Comparison of ENCODE assay signal across 8 mouse cellular contexts in the genomic region with DNA sequence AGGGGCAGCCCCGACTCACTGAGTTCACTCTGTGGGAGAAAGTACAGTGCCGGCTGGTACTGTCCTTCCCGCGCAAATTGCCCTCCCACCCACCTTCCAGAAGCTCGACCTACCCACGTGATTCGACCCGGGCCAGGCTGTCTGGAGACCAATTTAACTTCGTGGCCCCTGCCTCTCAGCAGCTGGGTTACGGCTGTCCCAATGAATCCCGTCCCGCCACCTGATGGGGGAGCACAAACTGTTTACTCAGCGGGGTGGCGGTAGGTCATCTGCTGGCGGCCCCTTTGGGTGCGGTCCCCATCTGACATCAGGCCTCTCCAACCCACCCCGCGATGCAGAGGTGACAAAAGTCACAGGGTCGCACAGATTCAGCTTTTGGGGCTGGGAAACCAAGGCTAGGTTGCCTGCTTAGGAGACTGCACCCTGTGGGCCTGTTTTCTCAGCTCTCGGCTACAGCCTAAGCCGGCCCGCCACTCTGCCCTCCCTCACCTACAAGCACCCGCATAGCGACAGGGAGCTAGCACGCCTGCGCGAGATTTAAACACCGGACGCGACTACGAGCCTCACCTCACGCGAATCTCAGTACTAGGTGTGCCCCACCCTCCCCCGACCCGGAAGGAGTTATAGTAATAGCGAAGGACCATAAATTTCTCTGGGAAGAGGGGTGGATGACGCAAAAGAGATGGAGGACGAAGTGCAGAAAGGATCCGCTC. TPM values are rescaled to one million over a fixed set of nuclear protein-coding genes. Genes with fewer than 3 reads are reported as not detected.
DNase-seq lines count a peak whose midpoint lies in the region; ATAC-seq and TF ChIP-seq lines count a peak whose summit lies in the region.

Sdr39u1 (minus strand) TSS at position 593 of the 713 bp plus-strand sequence.

- no peak for TF ChIP-seq CTCF in liver, adult 2 months (IDR thresholded peaks at IDR 0.05; ENCODE audit: low read depth, low read length)

- peak; percentile 89 for ATAC-seq in forebrain, embryonic 11.5 days (replicated peaks; ENCODE audit: low FRiP score)
- peak; percentile 87 for ATAC-seq in heart, embryonic 14.5 days (ENCODE audit: insufficient number of reproducible peaks, insufficient read depth, low FRiP score, low read depth)
- peak; percentile 79 for ATAC-seq in monocyte, adult 5-6 weeks (replicated peaks; ENCODE audit: insufficient number of reproducible peaks, low FRiP score, low TSS enrichment, poor library complexity, severe bottlenecking)

- peak; percentile 61; the same call in 1 of the 2 replicates for TF ChIP-seq POLR2A in liver, adult 2 months (IDR thresholded peaks at IDR 0.05; ENCODE audit: extremely low read depth, insufficient read depth, low read length)

- peak within 1 kb of the TSS; percentile 68 for H3K9ac ChIP-seq in forebrain, embryonic 11.5 days (ENCODE audit: low read length)
- H3K9ac ChIP-seq in heart, embryonic 14.5 days (ENCODE audit: low read length), result peak within 1 kb of the TSS; percentile 75
- H3K9ac ChIP-seq in liver, adult 2 months (ENCODE audit: low read depth, low read length), result peak within 1 kb of the TSS; percentile 74

- peak within 1 kb of the TSS; percentile 40 for H3K4me3 ChIP-seq in forebrain, embryonic 11.5 days (ENCODE audit: low read depth, low read length)
- peak within 1 kb of the TSS; percentile 45 to 48 for H3K4me3 ChIP-seq in heart, embryonic 14.5 days (ENCODE audit: control insufficient read depth in 1 of 2, insufficient read depth in 1 of 2, low read depth in 1 of 2, low read length in 2 of 2)
- peak within 1 kb of the TSS; percentile 57 for H3K4me3 ChIP-seq in liver, adult 2 months (ENCODE audit: insufficient read depth, low read depth, low read length)

- H3K27ac ChIP-seq in forebrain, embryonic 11.5 days (ENCODE audit: low read depth, low read length), result no peak within 1 kb of the TSS
- H3K27ac ChIP-seq in heart, embryonic 14.5 days (replicated peaks in 1 of 2; ENCODE audit: control insufficient read depth in 1 of 2, insufficient read depth in 1 of 2, low read depth in 2 of 2, low read length in 2 of 2), result peak within 1 kb of the TSS; percentile 31 to 51
- H3K27ac ChIP-seq in liver, adult 2 months (replicated peaks; ENCODE audit: insufficient read depth, low read depth, low read length), result peak within 1 kb of the TSS; percentile 27

- peak; percentile 95 for DNase-seq in A20 (ENCODE audit: low read depth, low spot score)
- peak; percentile 89 for DNase-seq in brain, embryonic 18.5 days (ENCODE audit: low read depth, low spot score)
- peak; percentile 89 for DNase-seq in forebrain, embryonic 11.5 days (ENCODE audit: low spot score)
- peak; percentile 92 for DNase-seq in kidney, postnatal 10 days
- DNase-seq in liver, adult 2 months (ENCODE audit: extremely low read depth, low read depth, low spot score), result peak; percentile 65
- DNase-seq in spleen, postnatal 14 days (ENCODE audit: low spot score in 2 of 2), result peak; percentile 63 to 77

- no peaks in the 10 kb centered on the region for H3K79me2 ChIP-seq in liver, adult 2 months (ENCODE audit: control insufficient read depth, insufficient read depth, low read length)

- H3K9me3 ChIP-seq in forebrain, embryonic 11.5 days (ENCODE audit: control insufficient read depth, low read length), result no peaks in the 10 kb centered on the region
- no peaks in the 10 kb centered on the region for H3K9me3 ChIP-seq in heart, embryonic 14.5 days (ENCODE audit: control insufficient read depth, low read length)

- H3K27me3 ChIP-seq in forebrain, embryonic 11.5 days (ENCODE audit: control insufficient read depth, insufficient read depth, low read length), result no peaks in the 10 kb centered on the region
- H3K27me3 ChIP-seq in heart, embryonic 14.5 days (ENCODE audit: control insufficient read depth, insufficient read depth, low read length), result no peaks in the 10 kb centered on the region
- no peaks in the 10 kb centered on the region for H3K27me3 ChIP-seq in liver, adult 2 months (ENCODE audit: control insufficient read depth, insufficient read depth, low read length)

- H3K36me3 ChIP-seq in forebrain, embryonic 11.5 days (ENCODE audit: control insufficient read depth, insufficient read depth, low read length), result peaks cover 3% of the 10 kb centered on the region; the same call in 1 of the 2 replicates
- peaks cover 33% of the 10 kb centered on the region for H3K36me3 ChIP-seq in heart, embryonic 14.5 days (ENCODE audit: control insufficient read depth, insufficient read depth, low read length)
- H3K36me3 ChIP-seq in liver, adult 2 months (ENCODE audit: control insufficient read depth, insufficient read depth, low read length), result peaks cover 17% of the 10 kb centered on the region

- 6% methylated on average over 39 of the region's 39 CpGs for WGBS in forebrain, embryonic 11.5 days
- 2% methylated on average over 39 of the region's 39 CpGs for WGBS in heart, embryonic 14.5 days
- WGBS in liver, adult 2 months, result under 1% methylated on average over 39 of the region's 39 CpGs

- H3K4me2 ChIP-seq in forebrain, embryonic 11.5 days (ENCODE audit: low read depth, low read length, severe bottlenecking), result peak within 1 kb of the TSS; percentile 82
- peak within 1 kb of the TSS; percentile 71 for H3K4me2 ChIP-seq in heart, embryonic 14.5 days (ENCODE audit: low read length)

- H3K4me1 ChIP-seq in forebrain, embryonic 11.5 days (replicated peaks; ENCODE audit: control insufficient read depth, insufficient read depth, low read length), result peaks cover 9% of the 10 kb centered on the region; the same call in 1 of the 2 replicates
- H3K4me1 ChIP-seq in heart, embryonic 14.5 days (ENCODE audit: control insufficient read depth in 2 of 2, insufficient read depth in 2 of 2, low read length in 2 of 2), result peaks cover 6 to 11% of the 10 kb centered on the region in 2 experiments; a peak in 3 of 4 replicates
- H3K4me1 ChIP-seq in liver, adult 2 months (ENCODE audit: control insufficient read depth, insufficient read depth, low read length), result peaks cover 8% of the 10 kb centered on the region; the same call in 1 of the 2 replicates

RNA-seq across cellular contexts. Expression of gene Sdr39u1, which starts in this region (rescaled TPM):
- polyA plus RNA-seq in forebrain, embryonic 11.5 days (2014; fragmentation: Nextera tagmentation; extraction: Ambion mirVana), result 38.0 and 48.6 TPM in 2 replicates
- polyA plus RNA-seq in heart, embryonic 14.5 days (2014; fragmentation: Nextera tagmentation; extraction: Ambion mirVana), result 51.6 and 52.1 TPM in 2 replicates
- 7.0 and 10.4 TPM in 2 replicates for total RNA-seq in liver, adult 2 months (2014; rRNA removed)
- polyA plus RNA-seq in liver, adult 2 months (2012; rRNA removed), result 13.4 and 16.1 TPM in 2 replicates
- 3.1 to 12.3 TPM (median 6.2 TPM) in 3 replicates for total RNA-seq in monocyte, adult 5-6 weeks (2017)
